Mouse (Mus musculus) lung, embryonic 16.5 days (tissue): Measurements from ENCODE around the gene Tyro3. TPM values are rescaled to one million over a fixed set of nuclear protein-coding genes. Genes with fewer than 3 reads are reported as not detected.

Experiments used
- ATAC-seq: fragments of 200-750 bp; cut with Nextera tagmentation; 2 replicates; pipeline ENCODE4 v1.8.0; 2017; ENCODE audit warnings: low read depth, mild to moderate bottlenecking, moderate library complexity
- H3K27ac ChIP-seq: fragments of 300-500 bp; sonication (generic); 2 replicates; pipeline ENCODE4 v1.5.1; 2014; ENCODE audit warnings: mild to moderate bottlenecking, control low read depth, low read length
- H3K27me3 ChIP-seq: fragments of 300-500 bp; sonication (generic); 2 replicates; pipeline ENCODE4 v1.6.1; 2014; ENCODE audit warnings: low read depth, low read length, mixed read lengths; ENCODE audit not compliant: control insufficient read depth, insufficient read depth
- H3K36me3 ChIP-seq: fragments of 300-500 bp; sonication (generic); 2 replicates; pipeline ENCODE4 v1.6.1; 2014; ENCODE audit warnings: low read length; ENCODE audit not compliant: control insufficient read depth, insufficient read depth
- H3K4me1 ChIP-seq: fragments of 300-500 bp; sonication (generic); replicated peaks from 2 replicates; pipeline ENCODE4 v1.6.1; 2014; ENCODE audit warnings: low read length, mixed read lengths; ENCODE audit not compliant: control insufficient read depth, insufficient read depth
- H3K4me2 ChIP-seq: fragments of 300-500 bp; sonication (generic); 2 replicates; pipeline ENCODE4 v1.6.1; 2014; ENCODE audit warnings: low read depth, low read length, control low read depth
- H3K4me3 ChIP-seq: fragments of 300-500 bp; sonication (generic); 2 replicates; pipeline ENCODE4 v1.5.1; 2014; ENCODE audit warnings: mild to moderate bottlenecking, low read length, control low read depth
- H3K9ac ChIP-seq: fragments of 300-500 bp; sonication (generic); 2 replicates; pipeline ENCODE4 v1.6.1; 2014; ENCODE audit warnings: low read length, control low read depth
- H3K9me3 ChIP-seq: fragments of 300-500 bp; sonication (generic); 2 replicates; pipeline ENCODE4 v1.6.1; 2016; ENCODE audit warnings: low read length; ENCODE audit not compliant: control insufficient read depth
- WGBS: fragments of 180-500 bp; shearing (Covaris S2); extraction: QIAGEN DNeasy Blood & Tissue Kit; methylation state at CpG from one replicate; pipeline ENCODE4 v1.1.7; 2014; 5-methylcytosine and 5-hydroxymethylcytosine counted together
- polyA plus RNA-seq: library from polyadenylated mRNA; unstranded; fragments of >200 nt; fragmentation: Nextera tagmentation; extraction: Ambion mirVana; gene quantifications from 2 replicates; pipeline ENCODE4 v1.2.1, GENCODE M21; 2015

The Tyro3 gene
- polyA plus RNA-seq, result 17.0 and 20.1 TPM in 2 replicates

DNA sequence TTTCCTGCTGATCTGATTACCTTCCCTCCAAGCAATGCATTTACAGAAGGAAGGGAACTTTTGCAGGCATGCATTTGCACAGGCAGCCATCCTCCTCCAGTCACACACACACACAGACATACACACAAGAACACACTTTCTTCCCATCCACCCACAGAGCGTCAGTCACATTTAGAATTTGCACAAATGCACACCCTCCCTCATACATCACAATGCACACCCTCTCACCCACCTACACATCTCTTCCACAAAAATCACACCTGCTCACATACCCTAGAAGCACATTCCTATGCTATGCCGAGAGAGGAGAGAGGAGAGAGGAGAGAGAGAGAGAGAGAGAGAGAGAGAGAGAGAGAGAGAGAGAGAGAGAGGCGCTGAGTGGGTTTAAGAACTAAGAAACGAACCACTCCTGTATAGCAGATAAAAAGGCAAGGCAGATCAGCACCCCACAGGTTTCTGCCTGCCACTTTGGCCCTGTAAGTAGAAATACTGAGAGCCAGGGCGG, at the start of gene Tyro3:
TSS of gene Tyro3 (plus strand) at position 455 of the 505 bp plus-strand sequence.
- Histone ChIP-seq H3K36me3 (no peaks in the 10 kb centered on the region), H3K4me2 (0 out of 2 replicates have a peak within 1 kb of the TSS, but pooled peaks have one; percentile 0), H3K9ac (no peak within 1 kb of the TSS)

DNA sequence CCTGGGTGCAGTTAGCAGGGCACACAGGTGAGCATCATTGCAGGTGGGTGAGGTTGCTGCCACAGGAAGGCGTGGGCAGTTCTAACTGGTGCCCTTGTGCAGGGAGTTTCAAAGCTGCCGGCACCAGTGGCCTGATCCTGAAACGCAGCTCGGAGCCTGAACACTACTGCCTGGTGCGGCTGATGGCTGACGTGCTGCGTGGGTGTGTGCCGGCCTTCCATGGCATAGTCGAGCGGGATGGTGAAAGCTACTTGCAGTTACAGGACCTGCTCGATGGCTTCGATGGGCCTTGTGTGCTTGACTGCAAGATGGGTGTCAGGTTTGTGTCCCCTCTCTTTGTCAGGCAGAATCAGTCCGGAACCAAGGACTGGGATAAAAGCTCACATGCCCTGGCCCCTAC, 48.3 kb upstream of the Tyro3 start:
- H3K4me3 ChIP-seq, result no peak overlapping the region
- H3K9me3 ChIP-seq, result no peaks in the 10 kb centered on the region
- H3K9ac ChIP-seq, result no peak overlapping the region
- ATAC-seq, result no peak
- WGBS, result 73% methylated on average over 13 of the region's 13 CpGs
- H3K27ac ChIP-seq, result no peak overlapping the region
- H3K4me1 ChIP-seq, result peaks cover 5% of the 10 kb centered on the region
- H3K36me3 ChIP-seq, result no peaks in the 10 kb centered on the region
- no peak overlapping the region for H3K4me2 ChIP-seq
- peaks cover 15% of the 10 kb centered on the region for H3K27me3 ChIP-seq

More for the DNA sequence above, at the start of gene Tyro3:
- Histone ChIP-seq H3K9me3 (no peaks in the 10 kb centered on the region), H3K27me3 (no peaks in the 10 kb centered on the region; the same call in 1 of the 2 replicates), H3K4me1 (peaks cover 20% of the 10 kb centered on the region), H3K4me3 (no peak within 1 kb of the TSS), H3K27ac (no peak within 1 kb of the TSS)
- no peak for ATAC-seq
- 61% methylated on average over 5 of the region's 5 CpGs for WGBS

DNA sequence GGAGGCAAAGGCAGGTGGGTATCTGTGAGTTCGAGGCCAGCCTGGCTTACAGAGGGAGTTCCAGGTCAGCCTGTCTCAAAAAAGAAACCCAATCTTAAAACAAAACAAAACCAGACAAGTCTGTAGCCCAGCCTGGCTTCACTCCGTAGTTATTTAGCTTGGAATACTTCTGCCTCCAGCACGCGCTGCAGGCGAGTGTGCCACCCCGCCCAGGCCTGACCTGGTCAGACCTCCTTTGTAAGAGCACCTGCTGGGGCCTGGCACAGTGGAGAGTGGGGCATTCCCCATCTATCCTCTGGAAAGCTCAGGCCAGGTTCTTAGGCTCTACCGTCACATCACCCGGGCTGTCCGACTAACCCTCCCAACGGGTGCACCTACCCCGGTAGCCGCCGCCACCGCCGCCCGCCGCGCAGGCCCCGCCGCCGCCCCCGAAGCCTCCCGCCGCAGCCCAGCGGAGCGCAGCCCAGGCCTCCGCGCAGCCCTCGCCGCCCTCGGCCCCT, 39.9 kb upstream of the Tyro3 start:
- Histone ChIP-seq H3K9ac (peak overlapping the region; percentile 60), H3K4me3 (peak overlapping the region; percentile 66), H3K4me1 (peaks cover 3% of the 10 kb centered on the region; the same call in 1 of the 2 replicates), H3K36me3 (no peaks in the 10 kb centered on the region), H3K9me3 (no peaks in the 10 kb centered on the region), H3K27ac (no peak overlapping the region), H3K27me3 (peaks cover 49% of the 10 kb centered on the region), H3K4me2 (peak overlapping the region; percentile 98)
- 8% methylated on average over 11 of the region's 31 CpGs for WGBS
- peak; percentile 74 for ATAC-seq

DNA sequence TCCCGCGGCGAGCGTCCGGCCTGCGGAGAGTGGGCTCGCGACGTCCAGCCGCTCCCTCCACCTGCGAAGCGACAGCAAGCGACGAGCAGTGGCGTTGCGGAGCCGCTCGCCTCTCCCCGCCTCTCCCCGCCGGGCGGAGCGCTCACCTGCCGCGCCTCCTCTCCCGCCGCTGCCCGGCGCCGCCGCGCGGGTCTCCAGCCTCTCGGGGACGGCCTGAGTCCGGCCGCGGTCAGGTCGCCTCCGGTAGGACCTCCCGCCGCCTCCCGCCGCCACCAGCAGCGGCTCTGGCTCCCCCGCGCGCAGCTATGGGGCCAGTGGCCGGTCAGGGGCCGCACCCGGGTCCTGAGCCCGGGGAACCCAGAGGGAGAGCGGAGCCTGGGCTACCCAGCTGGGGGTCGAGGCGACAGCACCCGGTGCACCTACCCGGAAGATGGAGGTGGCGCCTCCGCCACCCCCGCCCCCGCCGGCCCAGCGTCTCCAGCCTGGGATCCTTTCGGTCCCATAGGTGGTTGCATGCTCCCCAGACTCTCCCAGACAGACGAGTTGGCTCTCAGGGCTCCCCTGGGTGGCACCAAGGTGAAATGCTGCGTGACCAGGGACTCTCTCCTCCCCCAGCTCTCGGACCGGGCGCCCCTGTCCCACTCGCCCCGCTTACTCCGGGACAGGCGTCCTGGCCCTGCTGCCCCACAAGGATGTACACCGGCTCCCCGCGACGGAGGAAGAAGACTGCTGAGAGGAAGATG, 39.3 kb upstream of the Tyro3 start:
- Histone ChIP-seq H3K4me3 (peak overlapping the region; percentile 66), H3K9me3 (no peaks in the 10 kb centered on the region), H3K4me1 (peaks cover 3% of the 10 kb centered on the region; the same call in 1 of the 2 replicates), H3K27ac (no peak overlapping the region), H3K36me3 (no peaks in the 10 kb centered on the region), H3K27me3 (peaks cover 47% of the 10 kb centered on the region), H3K4me2 (peak overlapping the region; percentile 98), H3K9ac (peak overlapping the region; percentile 60)
- under 1% methylated on average over 48 of the region's 77 CpGs for WGBS
- ATAC-seq, result peak; percentile 69

DNA sequence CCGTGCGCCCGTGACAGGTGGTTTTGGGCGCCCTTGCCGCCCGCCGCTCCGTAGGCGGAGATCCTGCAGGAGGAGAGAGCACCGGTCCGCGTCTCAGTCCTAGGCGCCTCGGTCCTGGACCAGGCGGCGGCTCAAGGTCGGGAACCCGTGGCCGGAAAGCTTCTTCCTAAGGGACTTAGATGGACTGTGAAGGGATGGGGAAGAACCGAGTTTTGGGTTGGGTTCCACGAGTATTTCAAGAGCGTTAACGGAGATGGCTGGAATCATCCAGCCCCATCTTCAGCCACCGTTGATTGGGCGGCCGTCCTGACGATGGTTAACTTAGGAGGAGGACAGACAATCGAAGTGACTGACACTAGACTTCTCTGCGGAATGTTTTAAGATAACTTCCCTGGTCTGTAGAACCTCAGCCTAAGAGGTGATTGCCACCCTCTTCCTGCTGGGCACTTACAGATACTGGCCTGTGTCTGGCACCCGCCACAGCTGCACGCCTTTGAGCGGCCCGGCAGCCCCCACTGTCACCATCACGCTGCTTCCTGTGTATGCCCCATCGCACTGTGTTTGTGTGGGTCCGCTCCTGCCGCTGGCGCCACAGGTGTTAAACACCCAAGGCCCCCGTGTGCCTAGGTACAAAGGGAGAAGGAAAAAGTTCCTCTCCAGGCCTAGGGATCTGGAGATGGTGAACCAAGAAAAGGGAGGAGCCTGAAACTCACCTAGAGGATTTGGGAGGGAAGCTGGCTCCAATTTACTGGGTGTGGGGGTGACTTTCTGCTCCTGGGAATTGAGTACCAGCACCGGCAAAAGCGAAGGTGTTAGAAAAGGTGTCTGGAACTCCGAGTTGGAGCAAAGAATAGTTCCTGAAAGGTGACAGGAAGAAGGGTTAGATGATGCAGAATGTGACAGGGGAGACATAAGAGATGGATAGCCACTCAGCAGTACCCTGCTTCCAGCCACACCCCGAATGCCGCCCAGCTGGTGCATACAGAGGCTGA, 38.4 kb upstream of the Tyro3 start:
- Histone ChIP-seq H3K27me3 (peaks cover 47% of the 10 kb centered on the region), H3K4me3 (peak overlapping the region; percentile 66), H3K9ac (peak overlapping the region; percentile 60; the same call in 1 of the 2 replicates), H3K9me3 (no peaks in the 10 kb centered on the region), H3K36me3 (peaks cover 4% of the 10 kb centered on the region), H3K27ac (no peak overlapping the region), H3K4me2 (peak overlapping the region; percentile 98), H3K4me1 (peaks cover 3% of the 10 kb centered on the region; the same call in 1 of the 2 replicates)
- ATAC-seq, result no peak
- WGBS, result 5% methylated on average over 44 of the region's 44 CpGs

DNA sequence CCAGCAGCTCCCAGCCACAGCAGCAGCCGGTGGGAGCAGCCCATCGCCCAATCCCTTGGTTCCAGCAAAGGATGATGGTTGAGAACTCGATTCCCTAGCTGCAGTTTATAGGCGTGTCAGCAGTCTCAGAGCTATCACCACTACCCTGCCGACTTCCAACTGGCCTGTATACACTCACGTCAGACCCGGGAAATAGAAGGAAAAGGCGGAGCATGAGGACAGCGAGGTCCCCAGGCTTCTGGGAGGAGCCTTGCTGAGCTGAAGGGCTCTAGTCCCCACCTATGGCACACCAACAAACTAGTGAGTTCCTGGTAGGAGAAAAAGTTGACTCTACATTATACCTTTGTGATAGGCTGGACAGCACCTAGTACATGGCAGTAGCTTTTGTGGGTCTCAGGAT, 37.3 kb upstream of the Tyro3 start, which contains the start of gene Ltk:
TSS of gene Ltk (minus strand) at position 181 of the 400 bp plus-strand sequence.
- H3K36me3 ChIP-seq, result peaks cover 8% of the 10 kb centered on the region
- no peak within 1 kb of the TSS for H3K4me2 ChIP-seq
- H3K9ac ChIP-seq, result no peak within 1 kb of the TSS
- H3K4me3 ChIP-seq, result no peak within 1 kb of the TSS
- WGBS, result 13% methylated on average over 9 of the region's 9 CpGs
- H3K27me3 ChIP-seq, result peaks cover 47% of the 10 kb centered on the region
- peaks cover 3% of the 10 kb centered on the region; the same call in 1 of the 2 replicates for H3K4me1 ChIP-seq
- H3K9me3 ChIP-seq, result no peaks in the 10 kb centered on the region
- ATAC-seq, result no peak
- no peak within 1 kb of the TSS for H3K27ac ChIP-seq

DNA sequence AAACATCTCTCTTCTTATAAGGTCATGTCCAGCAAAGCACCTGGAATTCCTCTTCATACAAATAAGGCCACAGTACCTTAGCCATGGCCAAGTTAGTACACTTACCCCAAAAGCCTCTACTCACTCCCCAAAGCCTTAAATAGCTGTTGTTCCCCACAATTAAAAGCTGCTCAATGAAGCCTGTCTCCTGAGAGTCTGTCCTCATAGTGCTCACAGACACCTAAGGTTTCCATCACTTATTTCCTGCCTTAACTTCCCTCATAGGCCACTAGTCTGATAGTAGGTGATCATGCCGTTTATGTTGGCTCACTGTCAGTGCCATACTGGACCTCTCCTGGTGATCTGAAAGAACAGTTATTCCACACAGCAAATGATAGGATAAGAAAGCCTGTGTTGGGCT, 35.3 kb upstream of the Tyro3 start:
- Histone ChIP-seq H3K4me1 (peaks cover 3% of the 10 kb centered on the region; the same call in 1 of the 2 replicates), H3K27ac (no peak overlapping the region), H3K9me3 (no peaks in the 10 kb centered on the region), H3K4me2 (no peak overlapping the region), H3K36me3 (peaks cover 9% of the 10 kb centered on the region), H3K9ac (no peak overlapping the region), H3K4me3 (no peak overlapping the region), H3K27me3 (peaks cover 36% of the 10 kb centered on the region)
- no peak for ATAC-seq
- WGBS, result 59% methylated on average over 1 of the region's 1 CpGs

DNA sequence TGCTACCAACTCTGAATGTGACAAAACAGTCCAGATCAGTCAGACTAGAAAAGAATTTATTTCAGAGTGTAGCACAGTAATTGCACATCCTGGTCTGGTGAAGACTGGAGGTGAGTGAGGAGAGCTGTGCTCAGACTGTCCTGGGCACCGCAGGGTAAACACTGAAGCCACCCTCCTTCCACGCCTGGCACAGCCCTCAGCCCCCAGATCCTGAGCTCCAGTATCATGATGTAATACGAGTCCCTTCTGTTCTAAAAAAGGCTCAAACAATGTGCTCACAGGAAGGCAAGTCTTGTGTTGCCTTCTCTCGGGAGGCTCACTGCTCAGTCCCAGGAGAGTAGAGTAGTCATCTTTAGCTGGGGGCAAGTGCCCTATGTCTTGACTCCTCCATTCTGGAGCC, 33.6 kb upstream of the Tyro3 start:
- H3K9ac ChIP-seq, result no peak overlapping the region
- peaks cover 15% of the 10 kb centered on the region for H3K36me3 ChIP-seq
- no peak for ATAC-seq
- peaks cover 19% of the 10 kb centered on the region for H3K27me3 ChIP-seq
- no peaks in the 10 kb centered on the region for H3K4me1 ChIP-seq
- no peak overlapping the region for H3K4me3 ChIP-seq
- H3K4me2 ChIP-seq, result no peak overlapping the region
- 69% methylated on average over 4 of the region's 4 CpGs for WGBS
- no peaks in the 10 kb centered on the region for H3K9me3 ChIP-seq
- no peak overlapping the region for H3K27ac ChIP-seq
